Mouse (Mus musculus): ENCODE results near the gene Chpf.

Gene Chpf

GRCm38 (mm10) chr1:75458025-75458788 lies 20.9 kb downstream of the Chpf start:
- DNase-seq: peak; percentile 78

- DNase-seq: no peak
These were observed 21.4 kb downstream of the Chpf start for GRCm38 (mm10) chr1:75457710-75458024.

GRCm38 (mm10) chr1:75456746-75457564 lies 22.2 kb downstream of the Chpf start:
- no peak for DNase-seq

- DNase-seq: no peak
These were observed 23.2 kb downstream of the Chpf start for GRCm38 (mm10) chr1:75455948-75456347.

GRCm38 (mm10) chr1:75455433-75455832 lies 23.7 kb downstream of the Chpf start:
- DNase-seq: no peak

GRCm38 (mm10) chr1:75451900-75452299 lies 27.2 kb downstream of the Chpf start:
- no peak for DNase-seq

GRCm38 (mm10) chr1:75450314-75451005 lies 28.6 kb downstream of the Chpf start, which contains the start of gene Asic4:
Asic4 (plus strand) TSS chr1:75450436.
- DNase-seq: peak; percentile 52

GRCm38 (mm10) chr1:75449377-75450135 lies 29.6 kb downstream of the Chpf start:
- DNase-seq: no peak

GRCm38 (mm10) chr1:75448937-75449336 lies 30.2 kb downstream of the Chpf start:
- peak; percentile 63 for DNase-seq

GRCm38 (mm10) chr1:75448052-75448431 lies 31.1 kb downstream of the Chpf start:
- DNase-seq: peak; percentile 56

- peak; percentile 59 for DNase-seq
These were observed 31.6 kb downstream of the Chpf start for GRCm38 (mm10) chr1:75447265-75448051.

GRCm38 (mm10) chr1:75446656-75447055 lies 32.5 kb downstream of the Chpf start:
- DNase-seq: peak; percentile 75

- DNase-seq: peak; percentile 89
These were observed 33.1 kb downstream of the Chpf start for GRCm38 (mm10) chr1:75445751-75446611.

- no peak for DNase-seq
These were observed 33.9 kb downstream of the Chpf start for GRCm38 (mm10) chr1:75445141-75445701.

GRCm38 (mm10) chr1:75444208-75444607 lies 34.9 kb downstream of the Chpf start:
- DNase-seq: no peak

GRCm38 (mm10) chr1:75443247-75444024 lies 35.7 kb downstream of the Chpf start:
- DNase-seq: no peak

- DNase-seq: no peak
These were observed 36.3 kb downstream of the Chpf start for GRCm38 (mm10) chr1:75442811-75443210.

GRCm38 (mm10) chr1:75442171-75442570 lies 36.9 kb downstream of the Chpf start:
- no peak for DNase-seq

GRCm38 (mm10) chr1:75441471-75441996 lies 37.6 kb downstream of the Chpf start:
- no peak for DNase-seq

Measured in embryo, embryonic 11 days (tissue).